Mouse (Mus musculus) 3T3-L1 (cell line): ENCODE measurements at regions not wholly inside any gene's neighbourhood (a gene's known extent, or its start where the extent isn't known, plus 50 kb on each side); places are given as distances from the start of the nearest gene placed in this dataset.

Source experiments
- DNase-seq: peaks from one replicate; pipeline ENCODE4 v3.0.0-alpha.2; 2015; ENCODE audit warnings: low read depth, low spot score

GRCm38 (mm10) chr8:44094818-44095217 is 385.0 kb upstream of the Adam34 start:
- peak; percentile 91 for DNase-seq

GRCm38 (mm10) chr8:44093491-44093890 is 383.6 kb upstream of the Adam34 start:
- peak; percentile 89 for DNase-seq

- no peak for DNase-seq
These were observed 372.2 kb upstream of the Adam34 start for GRCm38 (mm10) chr8:44082057-44082456.

- no peak for DNase-seq
These were observed 349.0 kb upstream of the Adam34 start for GRCm38 (mm10) chr8:44058846-44059245.

GRCm38 (mm10) chr8:44042572-44043355 is 332.9 kb upstream of the Adam34 start:
- DNase-seq, result no peak

- no peak for DNase-seq
These were observed 324.4 kb upstream of the Adam34 start for GRCm38 (mm10) chr8:44034211-44034610.

- DNase-seq, result no peak
These were observed 321.5 kb upstream of the Adam34 start for GRCm38 (mm10) chr8:44031376-44031775.

- DNase-seq, result no peak
These were observed 321.1 kb upstream of the Adam34 start for GRCm38 (mm10) chr8:44030972-44031371.

- no peak for DNase-seq
These were observed 317.9 kb upstream of the Adam34 start for GRCm38 (mm10) chr8:44027738-44028137.

- DNase-seq, result peak; percentile 45
These were observed 316.1 kb upstream of the Adam34 start for GRCm38 (mm10) chr8:44025926-44026325.

- DNase-seq, result no peak
These were observed 314.2 kb upstream of the Adam34 start for GRCm38 (mm10) chr8:44024028-44024427.
